Mouse (Mus musculus) cerebellum, postnatal 36 days (tissue): Measurements from ENCODE around the gene Fgf4.

Experiments
- DNase-seq, 2 experiments: peaks; one replicate each; pipeline ENCODE4 v3.0.0; 2021 to 2022; ENCODE audit warnings: mixed read lengths in 2 of 2

Fgf4 gene

GRCm38 (mm10) chr7:144912897-144913296 lies 65.7 kb downstream of the Fgf4 start:
- DNase-seq: peak; percentile 74

GRCm38 (mm10) chr7:144914296-144914947 lies 67.3 kb downstream of the Fgf4 start:
- peak in 1 of 2 experiments; percentile 21 for DNase-seq
